Mouse (Mus musculus) midbrain, embryonic 16.5 days (tissue): ENCODE measurements at regions not wholly inside any gene's neighbourhood (a gene's known extent, or its start where the extent isn't known, plus 50 kb on each side); places are given as distances from the start of the nearest gene placed in this dataset.

Experiments used
- ATAC-seq: fragments of 200-750 bp; cut with Nextera tagmentation; 2 replicates; pipeline ENCODE4 v1.8.0; 2017; ENCODE audit warnings: moderate TSS enrichment
- H3K27ac ChIP-seq: fragments of 300-500 bp; sonication (generic); 2 replicates; pipeline ENCODE4 v1.5.1; 2014; ENCODE audit warnings: mild to moderate bottlenecking, low read length, mixed read lengths
- H3K27me3 ChIP-seq: fragments of 300-500 bp; sonication (generic); 2 replicates; pipeline ENCODE4 v1.6.1; 2014; ENCODE audit warnings: low read depth, low read length, mixed read lengths; ENCODE audit not compliant: control insufficient read depth, insufficient read depth
- H3K36me3 ChIP-seq: fragments of 300-500 bp; sonication (generic); 2 replicates; pipeline ENCODE4 v1.6.1; 2014; ENCODE audit warnings: mild to moderate bottlenecking, low read length, moderate library complexity, mixed read lengths; ENCODE audit not compliant: control insufficient read depth, insufficient read depth
- H3K4me1 ChIP-seq: fragments of 300-500 bp; sonication (generic); 2 replicates; pipeline ENCODE4 v1.6.1; 2014; ENCODE audit warnings: mild to moderate bottlenecking, low read length, mixed read lengths; ENCODE audit not compliant: control insufficient read depth, insufficient read depth
- H3K4me2 ChIP-seq: fragments of 300-500 bp; sonication (generic); 2 replicates; pipeline ENCODE4 v1.6.1; 2014; ENCODE audit warnings: mild to moderate bottlenecking, low read length, mixed read lengths
- H3K4me3 ChIP-seq: fragments of 300-500 bp; sonication (generic); 2 replicates; pipeline ENCODE4 v1.5.1; 2014; ENCODE audit warnings: low read depth, mild to moderate bottlenecking, low read length, moderate library complexity, mixed read lengths
- H3K9ac ChIP-seq: fragments of 300-500 bp; sonication (generic); 2 replicates; pipeline ENCODE4 v1.6.1; 2014; ENCODE audit warnings: low read depth, low read length, mixed read lengths
- H3K9me3 ChIP-seq: fragments of 300-500 bp; sonication (generic); replicated peaks from 2 replicates; pipeline ENCODE4 v1.6.1; 2014; ENCODE audit warnings: mild to moderate bottlenecking, low read length, mixed read lengths; ENCODE audit not compliant: control insufficient read depth, poor library complexity, severe bottlenecking
- WGBS: fragments of 180-500 bp; shearing (Covaris S2); extraction: QIAGEN DNeasy Blood & Tissue Kit; methylation state at CpG from one replicate; pipeline ENCODE4 v1.1.7; 2014; 5-methylcytosine and 5-hydroxymethylcytosine counted together

DNA sequence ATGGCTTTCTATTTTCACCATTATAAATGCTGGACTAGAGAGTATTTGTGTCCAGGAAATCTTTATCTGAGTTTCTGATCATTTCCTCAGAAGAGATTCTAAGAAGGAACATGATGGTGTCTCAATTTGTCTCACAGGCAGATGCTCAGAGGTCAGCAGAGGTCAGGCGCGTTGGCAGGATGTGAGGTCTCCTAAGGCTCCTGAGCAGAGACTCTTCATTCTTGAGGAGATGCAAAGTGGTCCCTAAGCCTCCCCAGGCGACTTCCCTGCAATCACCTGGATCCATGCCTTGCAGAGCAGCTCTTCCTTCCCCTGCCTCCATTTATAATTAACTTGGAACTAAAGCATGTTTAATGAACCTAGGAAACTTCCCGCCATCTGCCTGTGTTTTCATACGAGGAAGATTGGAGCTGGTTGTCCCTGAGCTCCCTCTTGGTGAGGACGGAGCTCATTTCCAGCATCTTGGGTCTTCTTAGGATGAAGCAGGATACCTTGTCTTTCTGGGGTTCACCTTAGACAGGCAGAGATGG is 71.8 kb downstream of the Arf2 start:
- H3K27ac ChIP-seq = no peak overlapping the region
- peaks cover 2% of the 10 kb centered on the region; the same call in 1 of the 2 replicates for H3K4me1 ChIP-seq
- H3K36me3 ChIP-seq = no peaks in the 10 kb centered on the region
- no peaks in the 10 kb centered on the region for H3K27me3 ChIP-seq
- ATAC-seq = no peak
- no peak overlapping the region for H3K4me3 ChIP-seq
- no peak overlapping the region for H3K9ac ChIP-seq
- WGBS = 72% methylated on average over 6 of the region's 6 CpGs
- no peak overlapping the region for H3K4me2 ChIP-seq
- no peaks in the 10 kb centered on the region for H3K9me3 ChIP-seq

DNA sequence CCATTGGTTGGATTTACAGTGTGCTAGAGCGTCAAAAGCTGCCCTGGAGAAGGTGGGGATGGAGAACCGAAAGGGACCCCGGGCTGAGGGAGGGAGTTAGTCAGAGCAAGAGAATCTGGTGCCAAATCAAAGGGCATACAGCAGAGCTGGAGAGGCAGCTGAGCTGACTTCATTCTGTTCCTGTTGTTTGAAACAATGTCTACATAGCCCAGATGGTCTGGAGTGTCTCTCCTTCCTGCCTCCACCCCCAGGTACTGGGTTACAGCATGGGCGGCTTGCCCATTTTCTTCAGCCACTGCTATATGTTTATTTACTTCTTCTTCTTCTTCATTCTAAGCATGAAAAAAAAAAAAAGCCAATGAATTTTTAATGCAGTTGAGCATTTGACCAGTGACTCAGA is 78.7 kb downstream of the Arf2 start:
- no peak overlapping the region for H3K27ac ChIP-seq
- no peak overlapping the region for H3K4me3 ChIP-seq
- no peak for ATAC-seq
- no peaks in the 10 kb centered on the region for H3K36me3 ChIP-seq
- no peak overlapping the region for H3K9ac ChIP-seq
- no peak overlapping the region for H3K4me2 ChIP-seq
- 89% methylated on average over 4 of the region's 4 CpGs for WGBS
- peaks cover 2% of the 10 kb centered on the region; the same call in 1 of the 2 replicates for H3K4me1 ChIP-seq
- no peaks in the 10 kb centered on the region for H3K27me3 ChIP-seq
- H3K9me3 ChIP-seq = no peaks in the 10 kb centered on the region

- 0 out of 2 replicates have a peak, but pooled peaks have one; percentile 45 for ATAC-seq
- Histone ChIP-seq H3K27ac (peak overlapping the region; percentile 24; the same call in 1 of the 2 replicates), H3K36me3 (no peaks in the 10 kb centered on the region), H3K9ac (no peak overlapping the region), H3K4me1 (no peaks in the 10 kb centered on the region; the same call in 1 of the 2 replicates), H3K9me3 (no peaks in the 10 kb centered on the region), H3K27me3 (no peaks in the 10 kb centered on the region), H3K4me2 (no peak overlapping the region), H3K4me3 (no peak overlapping the region)
- WGBS = 70% methylated on average over 3 of the region's 3 CpGs
Observed at GRCm38 (mm10) chr11:104051986-104052385, 80.7 kb upstream of the Crhr1 start.

DNA sequence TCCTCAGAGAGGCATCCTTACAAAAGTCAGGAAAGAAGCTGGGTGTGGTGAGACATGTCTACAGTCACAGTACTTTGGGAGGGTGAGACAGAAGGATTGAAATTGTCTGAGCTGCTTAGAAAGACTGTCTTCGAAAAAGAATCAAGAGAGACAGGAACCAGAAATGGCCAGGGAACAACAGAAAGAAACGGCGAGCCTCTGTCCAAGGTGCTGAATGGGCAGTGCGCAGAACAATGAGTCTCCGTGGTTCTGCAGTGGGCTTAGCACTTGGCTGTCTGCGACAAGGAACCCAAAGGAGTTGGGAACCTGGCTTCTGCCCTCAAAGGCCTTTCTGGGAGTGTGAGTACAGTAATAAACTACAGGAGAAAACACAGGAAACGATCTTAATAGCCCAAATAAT is 79.4 kb upstream of the Crhr1 start:
- no peak for ATAC-seq
- Histone ChIP-seq H3K27me3 (no peaks in the 10 kb centered on the region), H3K4me3 (no peak overlapping the region), H3K36me3 (no peaks in the 10 kb centered on the region), H3K9me3 (no peaks in the 10 kb centered on the region), H3K27ac (no peak overlapping the region), H3K4me2 (no peak overlapping the region), H3K9ac (no peak overlapping the region), H3K4me1 (no peaks in the 10 kb centered on the region; the same call in 1 of the 2 replicates)
- 17% methylated on average over 7 of the region's 7 CpGs for WGBS

DNA sequence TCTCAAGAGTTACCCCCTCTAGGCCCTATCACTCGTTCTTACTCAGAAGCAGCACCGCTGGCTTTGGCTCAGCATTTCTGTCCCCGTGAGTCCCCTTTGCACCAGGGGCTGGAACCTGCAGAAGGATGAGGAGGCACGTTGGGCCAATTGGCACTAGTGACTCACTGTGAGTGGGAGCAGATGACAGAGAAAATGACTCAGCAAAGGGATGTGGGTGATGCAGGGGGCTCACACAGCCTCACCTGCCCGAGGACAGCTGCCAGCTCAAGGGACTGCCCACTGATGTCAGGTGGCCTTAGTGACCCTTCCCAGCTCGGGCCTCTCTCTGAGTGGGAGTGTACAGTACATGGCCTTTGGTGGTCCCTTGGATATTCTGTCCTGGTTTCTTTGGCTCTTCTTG is 76.7 kb upstream of the Crhr1 start:
- no peaks in the 10 kb centered on the region; the same call in none of the 2 replicates for H3K4me1 ChIP-seq
- H3K4me2 ChIP-seq = no peak overlapping the region
- H3K36me3 ChIP-seq = no peaks in the 10 kb centered on the region
- no peaks in the 10 kb centered on the region for H3K27me3 ChIP-seq
- no peak overlapping the region for H3K4me3 ChIP-seq
- H3K9ac ChIP-seq = no peak overlapping the region
- no peaks in the 10 kb centered on the region for H3K9me3 ChIP-seq
- no peak for ATAC-seq
- no peak overlapping the region for H3K27ac ChIP-seq
- WGBS = 82% methylated on average over 6 of the region's 6 CpGs

- H3K27ac ChIP-seq = no peak overlapping the region
- H3K9ac ChIP-seq = no peak overlapping the region
- H3K36me3 ChIP-seq = no peaks in the 10 kb centered on the region
- no peaks in the 10 kb centered on the region; the same call in 1 of the 2 replicates for H3K4me1 ChIP-seq
- no peak overlapping the region for H3K4me2 ChIP-seq
- H3K4me3 ChIP-seq = no peak overlapping the region
- H3K9me3 ChIP-seq = no peaks in the 10 kb centered on the region
- 81% methylated on average over 4 of the region's 4 CpGs for WGBS
- no peak for ATAC-seq
- no peaks in the 10 kb centered on the region for H3K27me3 ChIP-seq
Observed at GRCm38 (mm10) chr11:104057046-104057445, 75.6 kb upstream of the Crhr1 start.

- Histone ChIP-seq H3K4me3 (no peak overlapping the region), H3K27me3 (no peaks in the 10 kb centered on the region), H3K36me3 (no peaks in the 10 kb centered on the region), H3K4me2 (no peak overlapping the region), H3K27ac (no peak overlapping the region), H3K9me3 (no peaks in the 10 kb centered on the region), H3K4me1 (no peaks in the 10 kb centered on the region; the same call in 1 of the 2 replicates), H3K9ac (no peak overlapping the region)
- WGBS = 83% methylated on average over 6 of the region's 6 CpGs
- no peak for ATAC-seq
Observed at GRCm38 (mm10) chr11:104058600-104058999, 74.1 kb upstream of the Crhr1 start.

- ATAC-seq = no peak
Observed at GRCm38 (mm10) chr11:104059085-104059484, 73.6 kb upstream of the Crhr1 start.

DNA sequence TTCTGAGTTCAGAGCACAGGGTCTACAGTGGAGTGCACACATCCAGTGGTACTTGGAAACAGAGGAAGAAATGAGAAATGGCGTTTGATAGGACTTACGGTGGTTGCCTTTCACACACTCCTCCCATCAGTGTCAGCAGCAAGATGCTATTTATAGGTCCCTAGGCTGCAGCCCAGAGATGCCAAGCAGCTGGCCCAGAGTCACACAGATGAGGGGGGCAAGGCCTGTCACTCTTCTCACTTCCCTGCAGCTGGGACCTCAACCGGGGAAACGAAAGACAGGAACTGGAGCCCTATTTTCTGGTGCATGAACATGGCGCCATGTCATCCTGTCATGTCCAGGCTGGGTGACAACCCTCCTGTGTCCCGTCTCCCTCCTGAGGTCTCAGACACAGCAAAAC is 71.3 kb upstream of the Crhr1 start:
- Histone ChIP-seq H3K36me3 (no peaks in the 10 kb centered on the region), H3K4me3 (no peak overlapping the region), H3K9ac (no peak overlapping the region), H3K4me1 (no peaks in the 10 kb centered on the region; the same call in 1 of the 2 replicates), H3K9me3 (no peaks in the 10 kb centered on the region), H3K27ac (no peak overlapping the region), H3K27me3 (no peaks in the 10 kb centered on the region), H3K4me2 (no peak overlapping the region)
- ATAC-seq = no peak
- WGBS = 67% methylated on average over 6 of the region's 6 CpGs

More at GRCm38 (mm10) chr11:104059085-104059484, 73.6 kb upstream of the Crhr1 start:
- Histone ChIP-seq H3K27me3 (no peaks in the 10 kb centered on the region), H3K36me3 (no peaks in the 10 kb centered on the region), H3K4me3 (no peak overlapping the region), H3K9me3 (no peaks in the 10 kb centered on the region), H3K9ac (no peak overlapping the region), H3K4me1 (no peaks in the 10 kb centered on the region; the same call in 1 of the 2 replicates), H3K27ac (no peak overlapping the region), H3K4me2 (no peak overlapping the region)
- 72% methylated on average over 6 of the region's 6 CpGs for WGBS
